Comparison of ENCODE assay signal across 8 mouse cellular contexts in genomic region chr3:55151656-55152433, GRCm38 (mm10). TPM values are rescaled to one million over a fixed set of nuclear protein-coding genes. Genes with fewer than 3 reads are reported as not detected.
DNase-seq lines count a peak whose midpoint lies in the region; ATAC-seq and TF ChIP-seq lines count a peak whose summit lies in the region.

No protein-coding gene starts in this region.

- ATAC-seq in liver, embryonic 14.5 days (ENCODE audit: insufficient read depth) = no peak

- TF ChIP-seq CTCF in liver, embryonic 14.5 days (IDR thresholded peaks at IDR 0.05; ENCODE audit: low read depth) = peak; percentile 50

- H3K4me1 ChIP-seq in liver, embryonic 14.5 days (replicated peaks; ENCODE audit: control insufficient read depth in 2 of 2, insufficient read depth in 2 of 2, low read length in 1 of 2) = no peaks in the 10 kb centered on the region

- 37% methylated on average over 7 of the region's 7 CpGs for WGBS in liver, embryonic 14.5 days (ENCODE audit: insufficient replicate concordance)

- no peaks in the 10 kb centered on the region for H3K27me3 ChIP-seq in liver, embryonic 14.5 days (ENCODE audit: control insufficient read depth, insufficient read depth, low read length)

- H3K36me3 ChIP-seq in liver, embryonic 14.5 days (replicated peaks; ENCODE audit: control insufficient read depth, insufficient read depth, low read depth) = no peaks in the 10 kb centered on the region

- no peak overlapping the region for H3K4me3 ChIP-seq in liver, embryonic 14.5 days (ENCODE audit: insufficient read depth in 1 of 2, low read depth in 2 of 2, low read length in 2 of 2)

- TF ChIP-seq EP300 in liver, embryonic 14.5 days (IDR thresholded peaks at IDR 0.05; ENCODE audit: low read depth) = no peak

- peak; percentile 24 for DNase-seq in urinary bladder, postnatal 10 days (ENCODE audit: low spot score)
- DNase-seq in urinary bladder, adult 2 months (ENCODE audit: low spot score) = no peak
- peak; percentile 42 for DNase-seq in cerebellum, adult 8-10 months
- peak; percentile 29 to 62 for DNase-seq in frontal cortex, postnatal 14 days (ENCODE audit: low spot score in 2 of 2)
- peak; percentile 65 for DNase-seq in kidney, postnatal 14 days
- no peak for DNase-seq in liver, embryonic 14.5 days (ENCODE audit: low read depth in 3 of 3, low spot score in 3 of 3)
- DNase-seq in retina, adult 2 months (ENCODE audit: low read depth, low spot score) = peak; percentile 25
- DNase-seq in spleen, postnatal 14 days (ENCODE audit: low spot score in 2 of 2) = no peak

- no peak overlapping the region for H3K9ac ChIP-seq in liver, embryonic 14.5 days (replicated peaks)

- H3K27ac ChIP-seq in liver, embryonic 14.5 days = no peak overlapping the region

- no peak overlapping the region for H3K4me2 ChIP-seq in liver, embryonic 14.5 days (ENCODE audit: low read depth)

- no peaks in the 10 kb centered on the region for H3K9me3 ChIP-seq in liver, embryonic 14.5 days (ENCODE audit: control insufficient read depth, low read length)

RNA-seq across cellular contexts. Expression of gene Ccdc169, which starts 14.7 kb away (rescaled TPM):
- polyA plus RNA-seq in urinary bladder, adult 2 months (2012; rRNA removed) = 0.04 TPM in 2 replicates
- polyA plus RNA-seq in liver, embryonic 14.5 days (2012; rRNA removed) = 0.02 TPM in 1 of 2 replicates, not detected in the other
- polyA plus RNA-seq in liver, embryonic 14.5 days (2014; fragmentation: Nextera tagmentation; extraction: Ambion mirVana) = not detected in 2 replicates

RNA-seq across cellular contexts. Expression of gene Sohlh2, which starts 30.0 kb away (rescaled TPM):
- 0.03 TPM in 1 of 2 replicates, not detected in the other for polyA plus RNA-seq in urinary bladder, adult 2 months (2012; rRNA removed)
- polyA plus RNA-seq in liver, embryonic 14.5 days (2012; rRNA removed) = not detected in 2 replicates
- not detected in 2 replicates for polyA plus RNA-seq in liver, embryonic 14.5 days (2014; fragmentation: Nextera tagmentation; extraction: Ambion mirVana)

RNA-seq across cellular contexts. Expression of gene Spg20, which starts 39.9 kb away (rescaled TPM):
- polyA plus RNA-seq in urinary bladder, adult 2 months (2012; rRNA removed) = 14.3 and 17.9 TPM in 2 replicates
- 3.1 and 3.9 TPM in 2 replicates for polyA plus RNA-seq in liver, embryonic 14.5 days (2012; rRNA removed)
- 6.0 and 7.7 TPM in 2 replicates for polyA plus RNA-seq in liver, embryonic 14.5 days (2014; fragmentation: Nextera tagmentation; extraction: Ambion mirVana)

Comparison
In these comparisons a context has a peak if more than half of its experiments do, and no peak if none do; other contexts are left out.
1. DNase-seq: peak in urinary bladder, postnatal 10 days (single experiment), cerebellum, adult 8-10 months (single experiment), frontal cortex, postnatal 14 days (2 of 2), kidney, postnatal 14 days (single experiment) and retina, adult 2 months (single experiment); none in urinary bladder, adult 2 months (single experiment), liver, embryonic 14.5 days (0 of 3) and spleen, postnatal 14 days (0 of 2).